Mouse (Mus musculus): ENCODE results near the gene Lrrfip1.

- TF ChIP-seq CTCF (IDR thresholded peaks at IDR 0.05; ENCODE audit: low read depth, low read length) (no peak), POLR2A (IDR thresholded peaks at IDR 0.05; ENCODE audit: borderline replicate concordance, low read depth, low read length) (no peak)
These were observed at the start of gene Lrrfip1 for GRCm38 (mm10) chr1:90998268-90998890.

All from bone marrow macrophage, adult 2 months (primary cell).